Mouse (Mus musculus): ENCODE results near the gene Smpd3. TPM values are rescaled to one million over a fixed set of nuclear protein-coding genes. Genes with fewer than 3 reads are reported as not detected.
"Not testable (repeated sequence)": the region's sequence is repeated elsewhere in the genome, so short reads cannot be mapped to it uniquely, and the experiment has no call there.

Gene Smpd3
- polyA plus RNA-seq, 2 experiments from 2014 or later = 0.07 TPM; not detected in 1

DNA sequence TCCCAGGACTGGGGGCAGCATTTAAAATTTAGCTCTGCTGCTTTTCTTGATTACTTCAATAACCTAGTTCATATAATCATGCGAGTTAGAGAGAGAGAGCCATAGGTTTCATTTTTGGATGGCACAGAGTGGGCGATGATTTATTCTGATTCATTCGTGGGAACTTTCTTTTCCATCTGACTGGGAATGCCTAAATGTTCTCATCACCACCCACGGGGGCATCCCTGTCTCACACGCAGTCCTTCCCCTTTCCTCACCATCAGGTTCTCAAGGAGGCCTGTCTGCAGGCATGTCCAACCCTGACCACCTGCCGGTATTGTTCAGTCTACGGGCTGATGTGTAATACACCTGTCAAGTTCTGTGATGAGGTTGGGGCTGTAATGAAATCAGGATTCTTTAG, 16.4 kb downstream of the Smpd3 start:
- ATAC-seq = no peak

DNA sequence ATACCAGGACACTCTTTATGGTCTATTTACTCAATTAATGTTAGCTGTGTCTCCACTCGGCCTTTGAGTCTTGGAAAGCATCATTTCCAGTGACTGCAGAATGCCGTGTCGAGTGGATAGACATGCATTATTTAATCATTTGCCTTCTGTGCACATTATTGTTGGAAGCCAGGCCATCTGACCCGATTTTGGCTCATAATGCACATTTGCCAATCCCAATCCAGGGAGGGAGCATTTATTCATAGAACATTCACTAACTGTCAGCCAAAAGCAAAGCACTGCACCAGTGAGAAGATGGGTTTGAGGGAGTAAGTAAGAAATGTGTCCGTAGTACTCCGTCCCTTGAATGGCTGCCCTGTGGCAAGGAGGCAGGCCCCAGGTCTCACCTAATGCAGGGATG, 17.8 kb downstream of the Smpd3 start:
- ATAC-seq = no peak

DNA sequence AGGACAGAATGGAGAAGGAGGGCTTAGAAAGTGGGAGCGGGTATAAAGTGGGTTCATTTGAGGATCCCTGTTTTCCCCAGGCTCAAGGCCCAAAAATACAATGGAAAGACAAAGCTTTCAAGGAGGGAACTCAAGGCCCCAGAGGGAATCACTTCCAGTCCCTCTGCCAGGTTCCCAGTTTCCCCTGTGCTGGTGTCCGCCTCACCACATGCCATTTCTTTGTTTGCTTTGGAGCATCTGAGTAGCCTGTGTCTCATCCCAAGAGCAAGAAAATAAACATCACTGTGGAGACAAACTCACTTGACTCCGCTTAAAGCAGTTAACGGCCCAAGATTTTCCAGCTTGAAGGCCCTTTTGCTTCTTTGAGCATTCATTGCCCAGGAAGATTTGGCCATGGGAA, 20.7 kb downstream of the Smpd3 start:
- no peak for ATAC-seq

DNA sequence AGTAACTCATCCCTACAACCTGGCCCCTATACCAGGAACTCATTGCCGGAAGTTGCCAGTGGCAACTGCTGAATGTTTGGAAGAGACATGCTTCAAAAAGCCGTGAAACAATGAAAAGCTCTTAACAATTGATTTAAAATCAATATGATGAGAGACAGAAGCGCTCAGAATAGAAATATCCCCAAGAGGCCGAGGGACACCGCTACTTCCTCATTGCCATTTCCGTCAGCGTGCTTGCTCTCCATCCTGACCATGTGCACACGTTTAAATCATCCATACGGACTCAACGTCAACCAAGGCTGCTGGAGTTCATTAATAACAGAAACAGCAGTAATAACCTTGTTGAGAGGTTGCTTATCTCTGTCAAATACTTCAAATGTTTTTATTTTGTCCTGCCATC, 21.3 kb downstream of the Smpd3 start:
- ATAC-seq = no peak

DNA sequence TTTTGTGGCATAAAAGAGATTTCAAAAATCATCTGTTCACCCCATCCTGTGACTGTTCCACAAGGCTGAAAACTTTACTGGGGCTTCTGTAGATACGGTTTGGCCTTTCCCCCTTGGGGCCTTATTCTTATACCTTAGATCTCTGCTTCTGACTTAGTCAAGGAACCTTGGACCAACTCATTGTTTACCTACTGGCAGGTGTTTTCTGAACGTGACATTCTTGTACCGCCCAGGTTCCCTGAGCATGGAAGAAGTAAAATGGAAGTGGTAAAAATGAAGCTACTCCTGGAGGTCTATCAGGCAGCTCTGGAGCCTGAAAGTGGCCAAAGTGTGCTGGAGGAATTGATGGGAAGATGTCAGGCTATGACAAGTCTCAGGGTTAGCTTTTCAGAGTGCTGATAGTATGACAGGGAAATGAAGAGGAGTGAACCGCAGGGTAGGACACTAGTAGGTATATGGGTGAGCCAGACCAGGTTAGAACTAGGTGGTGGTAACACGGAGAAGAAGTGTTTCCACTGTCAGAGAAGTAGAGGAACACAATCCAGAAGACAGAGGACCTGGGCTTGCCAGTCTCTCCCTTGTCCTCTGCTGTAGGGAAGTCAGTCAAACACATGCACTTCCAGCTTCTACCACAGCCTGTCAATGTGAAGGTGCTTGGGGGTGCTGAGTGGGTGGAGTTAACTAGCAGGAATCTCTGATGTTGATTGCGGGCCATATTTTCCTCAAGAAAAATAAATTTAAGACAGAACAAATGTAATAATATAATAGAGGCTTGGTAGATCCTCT, 22.2 kb downstream of the Smpd3 start:
- no peak for ATAC-seq

DNA sequence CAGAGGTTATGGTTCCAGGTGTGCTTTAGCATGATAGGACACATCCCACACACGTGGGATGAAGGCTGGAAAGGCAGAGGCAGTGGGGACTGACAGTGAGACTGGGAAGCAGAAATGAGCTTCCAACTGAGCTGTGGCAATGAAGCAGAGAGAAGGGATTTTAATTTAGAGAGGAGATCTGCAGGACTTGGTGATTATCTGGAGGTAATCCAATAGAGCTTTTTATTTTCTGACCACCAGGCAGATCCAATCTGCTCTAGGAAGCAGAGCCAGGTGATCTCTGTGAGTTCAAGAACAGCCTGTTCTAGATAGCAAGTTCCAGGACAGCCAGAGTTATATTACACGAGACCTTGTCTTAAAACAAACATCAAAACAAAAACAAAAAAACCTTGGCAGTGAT, 24.0 kb downstream of the Smpd3 start:
- no peak for ATAC-seq

DNA sequence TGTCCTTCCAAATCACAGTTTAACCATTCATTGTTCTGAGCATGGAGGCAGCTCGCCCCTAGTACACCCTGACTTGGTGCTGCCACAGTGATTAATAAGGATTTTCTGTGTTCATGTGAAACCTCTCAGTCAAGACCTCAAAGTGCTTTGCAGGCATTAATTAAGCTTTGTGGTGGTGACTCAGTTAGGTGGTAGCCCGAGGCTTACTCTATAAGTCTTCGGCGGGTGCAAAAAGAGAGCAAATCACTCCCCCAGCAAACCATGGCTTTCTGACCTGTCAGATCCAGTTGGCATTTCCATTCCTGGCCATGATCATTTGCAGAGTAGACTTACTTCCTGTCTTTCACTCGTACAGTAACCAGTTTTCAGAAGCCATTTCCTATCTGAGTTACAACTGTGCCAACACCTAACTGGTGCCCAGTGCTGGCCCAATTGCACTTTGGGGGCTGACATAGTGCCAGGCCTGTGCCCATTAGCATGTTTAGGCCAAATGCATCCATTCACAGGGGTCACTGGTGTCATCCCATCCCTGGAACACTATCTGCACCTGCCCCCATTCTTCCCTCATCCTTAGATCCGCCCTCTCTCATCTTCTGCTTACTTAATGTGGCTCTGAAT, 24.6 kb downstream of the Smpd3 start:
- no peak for ATAC-seq

DNA sequence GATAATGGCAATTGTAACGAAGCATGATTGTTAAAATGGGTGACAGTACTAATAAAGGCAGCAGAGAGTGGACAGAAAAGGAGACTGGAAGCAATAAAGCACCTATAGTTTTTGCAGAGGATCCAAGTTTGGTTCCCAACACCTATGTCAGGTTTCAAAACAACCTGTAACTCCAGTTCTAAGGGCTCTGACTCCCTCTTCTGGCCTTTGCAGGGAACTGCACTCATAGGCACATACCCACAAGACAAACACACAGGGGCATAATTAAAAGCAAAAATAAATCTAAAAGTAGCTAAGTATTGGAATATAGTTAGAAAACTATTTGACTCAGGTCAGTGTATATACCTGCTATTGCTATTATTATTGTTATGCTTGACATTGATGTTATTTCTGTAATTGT, 25.8 kb downstream of the Smpd3 start:
- no peak for ATAC-seq

DNA sequence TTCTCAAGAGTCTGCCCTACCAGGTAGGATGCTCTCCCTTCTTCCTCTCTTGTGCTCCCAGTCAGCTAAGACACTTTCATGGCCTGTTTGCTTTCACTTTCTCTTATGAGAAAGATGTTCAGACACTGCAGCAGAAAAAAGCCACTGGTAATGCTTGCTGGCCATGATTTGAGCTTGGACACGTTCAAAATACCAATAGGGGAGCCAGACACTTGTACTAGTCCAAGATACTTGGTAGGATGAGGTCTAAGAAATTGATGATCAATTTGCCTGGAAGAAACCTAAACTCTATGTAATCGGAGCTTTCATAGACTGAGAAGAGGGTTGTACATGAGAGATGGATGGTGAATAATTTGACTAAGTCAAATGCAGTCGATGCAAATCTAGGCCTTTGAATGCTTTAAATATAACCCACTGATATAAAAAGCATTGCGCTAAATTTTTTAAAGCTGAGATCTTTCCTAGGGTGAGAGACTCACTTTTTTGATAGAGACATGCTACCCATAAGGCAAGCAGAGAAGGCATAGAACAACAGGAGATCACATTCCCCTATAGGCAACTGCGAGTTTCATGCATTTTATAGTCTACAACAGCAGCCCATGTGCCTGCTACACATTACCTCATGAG, 27.6 kb downstream of the Smpd3 start:
- no peak for ATAC-seq

DNA sequence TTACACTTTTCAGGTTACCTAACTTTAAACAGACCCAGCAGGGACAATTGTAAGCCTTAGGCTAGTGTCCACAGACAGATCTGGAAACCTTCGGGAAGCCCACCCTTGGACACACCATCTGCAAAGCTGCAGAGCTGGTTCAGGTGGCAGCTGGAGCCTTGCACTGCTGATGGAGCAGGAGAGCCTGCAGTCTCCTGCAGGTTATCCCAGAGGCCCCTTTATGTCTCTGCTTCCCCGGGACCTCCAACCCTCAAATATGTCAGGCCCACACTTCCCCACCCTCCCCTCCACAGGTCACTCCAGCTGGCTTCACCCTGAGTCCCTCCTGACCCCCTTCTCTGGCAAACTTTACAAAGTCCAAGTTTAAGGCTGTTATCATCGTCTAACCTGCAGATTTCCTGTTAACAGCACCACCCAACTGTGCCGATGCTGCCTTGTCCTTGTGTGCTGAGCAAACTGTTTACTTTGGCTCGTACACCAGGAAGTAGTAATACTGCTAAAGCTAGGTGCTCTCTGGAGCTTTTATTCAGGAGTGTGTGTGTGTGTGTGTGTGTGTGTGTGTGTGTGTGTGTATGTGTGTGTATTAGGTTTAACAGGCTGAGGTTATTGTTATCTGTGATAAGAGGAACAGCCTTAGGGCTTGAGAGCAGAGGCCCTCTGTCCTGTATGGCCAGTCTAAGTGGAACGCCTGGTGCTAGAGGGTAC, 29.6 kb downstream of the Smpd3 start:
- not testable (repeated sequence) for ATAC-seq

DNA sequence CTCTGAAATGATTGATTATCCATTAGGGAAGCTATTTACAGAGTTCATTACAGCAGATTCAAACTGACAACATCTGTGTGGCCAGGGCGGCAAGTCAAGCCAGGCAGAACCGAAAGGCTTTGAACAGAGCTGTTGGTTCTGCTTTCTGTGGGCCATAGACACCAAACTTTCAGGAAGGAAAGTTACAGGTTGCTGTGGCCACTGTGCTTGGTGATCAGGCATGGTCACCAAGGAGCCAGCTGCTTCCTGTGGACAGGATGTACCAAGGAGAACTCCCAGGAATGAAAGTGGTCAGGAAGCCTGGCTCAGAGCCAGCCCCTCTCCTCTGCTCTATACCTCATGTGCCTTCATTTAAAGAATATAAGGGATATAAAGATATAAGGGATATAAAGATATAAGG, 30.2 kb downstream of the Smpd3 start:
- no peak for ATAC-seq

DNA sequence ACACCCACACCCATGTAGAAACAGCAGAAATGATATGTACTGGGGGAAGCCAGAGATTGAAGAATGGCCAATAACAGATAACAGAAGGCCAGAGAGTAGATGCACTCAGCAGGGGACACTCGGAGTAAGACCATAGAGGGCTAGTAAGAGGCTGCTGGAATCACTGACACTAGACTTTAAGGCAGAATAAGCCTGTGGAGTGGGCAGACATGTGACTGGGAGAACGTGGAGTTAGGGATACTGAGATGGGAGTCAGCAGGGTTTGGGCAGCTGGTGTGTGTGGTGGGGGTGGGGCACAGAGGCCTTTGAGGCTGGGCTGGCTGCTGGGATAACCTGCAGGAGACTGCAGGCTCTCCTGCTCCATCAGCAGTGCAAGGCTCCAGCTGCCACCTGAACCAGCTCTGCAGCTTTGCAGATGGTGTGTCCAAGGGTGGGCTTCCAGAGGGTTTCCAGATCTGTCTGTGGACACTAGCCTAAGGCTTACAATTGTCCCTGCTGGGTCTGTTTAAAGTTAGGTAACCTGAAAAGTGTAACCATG, 31.0 kb downstream of the Smpd3 start:
- not testable (repeated sequence) for ATAC-seq

DNA sequence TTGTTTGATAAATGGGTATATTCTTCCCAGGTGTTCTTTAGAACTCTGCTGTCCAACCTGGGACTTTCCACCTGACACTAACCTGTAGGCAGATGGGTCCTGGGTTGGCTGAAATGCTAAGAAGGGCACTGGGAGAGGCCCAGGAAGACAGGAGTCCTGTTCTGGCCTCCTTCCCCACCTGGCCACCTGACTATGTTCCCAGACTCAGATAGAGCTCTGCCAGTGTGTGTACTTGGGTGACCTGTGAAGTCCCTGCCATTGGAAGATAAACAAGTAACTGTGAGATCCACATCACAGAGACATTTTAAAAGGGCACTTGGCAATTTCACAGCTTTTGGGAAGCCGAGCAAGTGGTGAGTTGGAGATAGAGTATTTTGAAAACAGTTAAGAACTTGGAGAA, 31.7 kb downstream of the Smpd3 start:
- ATAC-seq = no peak

DNA sequence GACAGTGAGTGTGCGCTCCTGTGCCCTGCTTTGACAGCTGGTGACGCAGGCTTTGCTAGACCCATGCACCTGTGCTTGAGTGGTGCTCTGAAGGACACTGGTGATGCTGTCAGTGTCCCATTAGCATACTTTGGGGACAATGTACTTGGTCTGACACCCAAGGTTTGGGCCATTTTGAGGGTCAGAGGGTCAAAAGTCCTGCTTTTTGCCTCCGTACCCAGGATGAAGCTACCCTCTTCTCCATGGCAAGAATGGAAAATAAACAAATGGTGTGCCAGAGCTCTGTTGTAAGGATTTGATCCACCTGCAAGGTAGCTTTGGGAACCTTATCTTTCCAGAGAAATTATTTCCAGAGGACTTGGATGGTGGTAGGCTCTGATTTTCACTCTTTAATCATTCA, 32.5 kb downstream of the Smpd3 start:
- ATAC-seq = no peak

DNA sequence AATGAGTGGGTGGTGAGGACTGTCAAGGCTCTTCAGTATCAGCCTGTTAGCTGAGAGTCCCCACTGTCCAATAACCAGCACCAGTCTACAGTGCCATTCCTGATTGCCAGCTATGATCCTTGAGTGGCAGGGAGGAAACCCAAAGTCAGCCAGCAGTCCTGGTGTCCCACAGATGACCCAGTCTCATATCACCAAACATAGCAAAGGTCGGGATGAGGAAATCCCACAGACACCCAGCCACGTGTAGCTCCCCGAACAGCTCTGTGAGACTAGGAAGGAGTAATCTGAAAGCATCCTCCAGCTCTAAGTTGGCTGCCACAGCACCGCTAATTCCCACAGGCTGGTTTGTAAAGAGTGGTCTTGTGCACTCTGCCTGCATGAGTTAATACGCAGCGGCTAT, 33.5 kb downstream of the Smpd3 start:
- no peak for ATAC-seq

DNA sequence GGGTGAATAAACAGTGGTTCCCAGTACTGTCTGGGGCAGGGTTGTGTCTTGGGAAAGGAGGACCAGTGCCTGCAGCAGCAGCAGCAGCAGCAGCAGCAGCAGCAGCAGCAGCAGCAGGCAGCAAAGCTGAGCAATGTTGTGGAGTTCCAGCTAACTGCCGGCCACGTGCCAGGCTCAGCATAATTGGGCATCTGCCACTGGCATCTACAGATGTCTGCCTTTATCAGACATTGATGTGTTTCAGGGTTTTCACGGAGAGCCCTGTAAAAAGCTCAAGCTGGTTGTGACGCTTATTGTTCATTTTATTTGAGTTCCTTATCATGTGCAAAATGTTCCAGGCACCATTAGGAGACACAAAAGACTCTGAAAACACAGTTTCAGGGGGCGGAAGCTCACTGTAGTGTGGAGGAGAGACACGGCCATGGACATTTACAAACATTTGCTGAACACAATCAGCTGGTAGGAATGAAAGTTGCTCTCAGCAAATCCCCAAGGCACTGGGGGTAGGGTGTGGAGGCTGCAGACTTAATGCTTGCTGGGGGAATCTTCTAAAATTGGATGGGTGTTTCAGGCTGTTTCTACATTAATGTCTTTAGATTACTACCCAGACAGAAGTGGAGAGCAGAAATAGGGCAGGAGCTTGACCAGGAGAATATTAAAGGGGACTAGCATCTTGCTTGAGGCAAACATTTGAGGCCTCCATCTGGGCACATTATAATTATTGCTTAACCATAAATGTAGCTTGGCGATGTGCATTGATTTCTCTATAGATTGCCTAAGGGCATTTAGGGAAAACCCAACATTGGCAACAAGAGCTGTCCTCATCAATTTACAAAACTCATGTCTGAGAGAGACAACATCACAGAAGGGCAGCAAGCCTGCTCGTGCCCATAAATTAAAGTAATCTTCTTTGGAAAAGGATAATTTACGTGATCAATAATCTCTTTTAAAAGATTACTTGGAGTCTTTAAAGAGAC, 36.8 kb downstream of the Smpd3 start:
- ATAC-seq = no peak

DNA sequence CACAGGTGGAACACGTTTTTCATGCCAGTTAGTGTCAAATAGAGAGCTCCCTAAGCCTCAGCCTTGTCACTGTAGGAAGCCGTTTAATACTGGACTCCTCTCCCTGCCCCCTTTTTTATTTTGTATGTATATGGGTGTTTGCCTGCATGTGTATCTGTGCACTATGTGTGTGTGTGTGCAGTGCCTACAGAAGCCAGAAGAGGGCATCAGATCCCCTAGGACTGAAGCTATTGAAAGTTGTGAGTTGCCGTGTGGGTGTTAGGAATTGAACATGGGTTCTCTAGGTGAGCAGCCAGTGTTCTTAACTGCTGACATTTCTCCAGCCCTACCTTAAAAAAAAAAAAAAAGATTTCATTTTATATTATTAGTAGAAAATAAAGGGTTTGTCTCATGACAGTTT, 38.1 kb downstream of the Smpd3 start:
- ATAC-seq = no peak

DNA sequence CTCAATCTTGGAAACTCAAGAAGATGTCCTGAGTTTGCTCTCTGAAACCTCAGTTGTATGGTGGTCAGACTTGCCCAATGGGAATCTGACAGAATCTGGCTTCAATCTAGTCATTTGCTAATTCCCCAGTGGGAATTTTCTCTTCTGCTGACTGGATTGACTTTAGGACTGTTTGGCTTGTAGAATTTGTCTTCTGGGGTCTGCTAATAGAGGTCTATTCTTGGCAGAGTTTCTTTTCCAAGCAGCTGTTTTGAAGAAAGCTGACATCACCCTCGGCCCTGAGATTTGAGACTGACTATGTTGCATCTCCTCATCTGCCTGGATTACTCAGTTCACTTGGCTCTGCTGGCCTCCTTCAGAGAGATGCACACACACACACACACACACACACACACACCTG, 38.9 kb downstream of the Smpd3 start:
- ATAC-seq = no peak

DNA sequence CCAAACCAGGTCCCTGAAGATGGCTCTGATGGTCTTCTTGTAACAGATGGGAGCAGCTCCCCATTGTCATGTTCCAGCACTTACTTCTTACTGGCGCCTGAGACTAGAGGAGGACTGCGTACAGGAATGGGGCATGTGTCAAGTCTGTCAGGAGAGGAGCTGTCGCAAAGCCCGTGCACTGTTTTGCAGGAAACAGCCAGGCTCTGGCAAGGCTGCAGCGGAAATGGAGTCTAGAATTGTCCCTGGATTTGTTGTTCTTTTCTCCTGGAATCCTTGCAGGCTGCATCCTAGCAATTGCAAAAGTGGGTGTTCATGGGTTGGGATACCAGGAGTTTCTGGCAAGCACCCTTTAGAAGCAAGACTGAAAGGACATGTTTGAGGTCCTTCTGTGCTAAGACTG, 39.5 kb downstream of the Smpd3 start:
- ATAC-seq = no peak

DNA sequence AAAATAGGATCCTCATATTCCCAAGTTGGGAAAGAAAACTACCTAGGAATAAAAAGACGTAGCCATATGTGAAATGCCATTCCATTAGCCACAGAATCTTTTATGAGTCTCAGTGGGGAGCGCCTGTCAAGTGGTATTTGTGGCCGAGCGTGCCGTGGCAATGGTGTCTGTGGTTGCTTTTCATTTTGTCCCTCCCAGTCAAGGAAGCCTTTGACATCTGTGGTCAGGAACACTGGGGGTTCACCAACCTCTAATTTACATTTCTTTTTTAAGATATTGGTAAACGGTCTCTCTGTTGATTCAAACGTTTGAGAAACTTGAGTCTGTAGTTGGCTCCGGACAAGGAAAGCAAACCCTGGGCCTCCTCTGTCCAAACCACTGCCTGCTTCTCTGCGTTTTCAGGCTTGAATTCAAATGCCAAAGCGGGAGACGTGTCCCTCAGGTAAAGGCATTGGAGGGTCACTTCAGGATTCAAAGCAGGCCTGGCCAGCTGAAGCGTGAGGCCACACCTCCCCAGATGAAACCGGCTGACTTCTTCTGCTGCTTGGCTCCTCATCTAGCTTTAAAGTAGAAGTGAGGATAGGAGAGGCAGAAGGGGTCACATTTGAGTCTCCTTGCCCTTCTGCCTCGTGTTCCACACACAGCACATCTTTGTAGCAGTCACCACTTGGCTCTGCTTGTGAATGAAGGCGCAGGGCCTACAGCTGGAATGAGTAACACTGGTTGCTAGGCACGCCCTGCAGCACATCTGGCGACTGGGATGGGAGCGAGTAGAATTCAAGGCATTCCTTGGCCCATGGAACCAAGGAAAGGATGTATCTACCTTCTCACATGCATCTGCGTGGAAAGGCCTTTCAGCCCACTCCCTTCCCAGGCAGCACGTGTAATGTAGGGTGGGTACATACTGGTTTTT, 45.0 kb downstream of the Smpd3 start:
- no peak for ATAC-seq

DNA sequence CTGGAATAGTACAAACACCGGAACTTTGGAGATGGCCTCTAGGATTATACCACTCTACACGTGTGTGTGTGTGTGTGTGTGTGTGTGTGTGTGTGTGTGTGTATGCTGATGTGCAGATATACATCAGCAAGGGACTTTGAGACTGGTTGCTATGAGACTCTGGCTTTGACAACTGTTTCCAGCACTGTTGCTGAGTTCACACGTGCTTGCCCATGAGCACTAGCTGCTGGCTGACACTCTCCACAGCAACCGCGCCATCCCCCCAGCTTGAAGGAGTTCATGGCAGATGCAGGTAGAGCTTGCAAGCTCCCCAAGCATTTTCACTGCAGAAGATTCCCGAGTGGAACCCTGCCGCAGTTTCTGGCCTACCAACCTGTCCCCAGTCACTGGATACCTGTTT, 48.3 kb downstream of the Smpd3 start:
- ATAC-seq = no peak
